Mouse (Mus musculus) erythroblast, adult 5-6 weeks (primary cell): Measurements from ENCODE around the gene Ccdc187. TPM values are rescaled to one million over a fixed set of nuclear protein-coding genes. Genes with fewer than 3 reads are reported as not detected.

Experiments used
- ATAC-seq: replicated peaks from 2 replicates; pipeline ENCODE4 v1.8.0; 2016; ENCODE audit warnings: moderate number of reproducible peaks, mild to moderate bottlenecking, moderate TSS enrichment, inconsistent platforms; ENCODE audit not compliant: poor library complexity, low FRiP score, severe bottlenecking
- total RNA-seq, 2 experiments: library from RNA; stranded (forward) in 1 of 2; stranded (reverse) in 1 of 2; fragments of 150-400 nt in 1 of 2; fragments of 200-764, 138-1000 nt in 1 of 2; gene quantifications; 2 replicates each; pipeline versions ENCODE4 v1.2.3 to v1.2.4; 2015 to 2017; ENCODE audit warnings: low replicate concordance in 2 of 2

Gene Ccdc187
- total RNA-seq, 2 experiments from 2014 or later = not detected

DNA sequence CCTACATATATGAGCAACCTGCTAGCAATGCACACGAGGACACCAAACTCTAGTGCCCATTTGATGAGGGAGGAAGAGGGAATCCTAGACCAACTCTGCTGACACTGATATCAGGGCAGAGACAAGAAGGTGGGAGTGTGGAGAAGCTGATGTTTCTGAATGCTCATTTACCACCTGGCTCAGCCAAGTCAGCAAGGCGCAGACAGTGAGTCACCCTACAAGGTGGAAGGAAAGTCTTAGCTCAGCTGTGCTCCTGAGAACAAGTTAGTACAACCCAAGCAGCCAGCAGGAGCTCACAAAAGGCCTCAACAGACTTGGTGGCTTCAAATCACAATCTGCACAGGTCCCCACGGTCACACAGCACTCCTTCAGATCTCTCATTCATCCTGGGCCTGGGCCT, 63.0 kb downstream of the Ccdc187 start:
- ATAC-seq = no peak

DNA sequence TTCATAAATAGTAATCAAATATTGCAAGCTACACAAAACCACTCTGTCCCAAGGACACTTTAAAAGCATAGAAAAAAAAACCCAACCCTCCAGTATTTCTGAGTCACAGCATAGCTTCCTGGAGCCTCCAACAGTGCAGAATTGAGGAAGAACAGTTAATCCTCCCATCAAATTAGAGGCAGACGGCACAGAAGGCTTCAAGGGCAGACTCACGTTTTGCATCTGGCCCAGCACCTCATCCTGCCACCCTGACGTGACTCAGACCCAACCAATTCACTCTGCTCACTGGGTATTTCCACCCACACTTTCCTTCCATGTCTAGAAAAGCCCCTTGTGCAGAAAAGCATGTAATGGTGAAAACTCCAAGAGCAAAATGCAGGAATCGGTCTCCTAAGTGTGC, 64.1 kb downstream of the Ccdc187 start:
- ATAC-seq = no peak

DNA sequence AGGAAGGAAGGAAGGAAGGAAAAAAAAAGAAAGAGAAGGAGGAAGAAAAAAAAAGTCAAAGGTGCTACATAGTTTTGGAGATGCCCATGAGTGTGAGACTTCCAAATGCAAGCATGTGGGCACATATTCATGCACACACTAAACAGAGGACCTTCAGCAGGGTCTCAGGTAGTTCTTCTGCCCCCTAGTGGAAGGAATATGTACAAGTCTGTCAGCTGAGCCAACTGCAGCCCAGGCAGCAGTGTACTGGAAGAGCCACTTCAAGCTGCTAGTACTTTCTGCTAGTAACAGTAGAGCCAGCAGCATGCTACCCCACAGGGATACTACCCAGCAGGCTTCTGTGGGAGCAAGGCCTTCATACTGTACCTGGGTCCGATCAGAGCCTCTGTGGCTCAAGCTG, 66.6 kb downstream of the Ccdc187 start:
- ATAC-seq = peak; percentile 81

DNA sequence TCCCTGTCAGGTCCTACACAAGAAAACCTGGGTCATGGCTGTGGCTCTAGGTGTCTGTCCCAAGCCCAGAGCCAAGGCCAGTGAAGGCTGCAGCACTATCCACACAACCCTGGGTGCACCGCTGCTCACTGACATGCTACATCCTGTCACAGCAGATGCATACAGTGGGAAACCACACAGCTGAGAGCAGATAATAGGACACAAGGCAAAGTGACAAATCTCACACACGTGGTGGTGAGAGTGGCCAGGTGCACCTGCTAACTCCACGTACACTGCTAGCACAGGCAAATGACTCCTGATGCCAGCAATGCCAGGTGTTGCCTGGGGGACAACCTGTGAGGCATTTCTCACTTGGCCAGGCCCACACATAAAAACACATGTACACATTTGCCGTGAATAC, 69.1 kb downstream of the Ccdc187 start:
- no peak for ATAC-seq

DNA sequence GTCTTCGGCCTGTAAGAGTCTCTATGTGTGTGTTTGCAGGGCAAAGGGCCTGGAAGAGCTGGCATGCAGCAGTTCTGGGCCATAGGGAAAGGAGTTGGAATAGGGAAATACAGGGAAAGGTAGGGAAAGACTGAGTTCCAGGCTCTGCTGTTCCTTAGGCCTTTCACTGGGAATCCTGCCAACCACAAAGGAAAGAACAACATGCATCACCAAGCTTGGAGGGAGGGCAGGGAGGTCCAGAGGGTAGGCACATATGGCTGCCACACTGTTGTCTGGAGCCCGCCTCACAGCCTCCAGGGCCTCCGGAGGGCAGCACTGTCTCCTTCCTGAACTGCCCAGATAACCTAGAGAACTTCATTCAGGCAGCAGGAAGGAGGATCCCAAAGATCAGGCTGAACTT, 70.4 kb downstream of the Ccdc187 start:
- ATAC-seq = no peak

DNA sequence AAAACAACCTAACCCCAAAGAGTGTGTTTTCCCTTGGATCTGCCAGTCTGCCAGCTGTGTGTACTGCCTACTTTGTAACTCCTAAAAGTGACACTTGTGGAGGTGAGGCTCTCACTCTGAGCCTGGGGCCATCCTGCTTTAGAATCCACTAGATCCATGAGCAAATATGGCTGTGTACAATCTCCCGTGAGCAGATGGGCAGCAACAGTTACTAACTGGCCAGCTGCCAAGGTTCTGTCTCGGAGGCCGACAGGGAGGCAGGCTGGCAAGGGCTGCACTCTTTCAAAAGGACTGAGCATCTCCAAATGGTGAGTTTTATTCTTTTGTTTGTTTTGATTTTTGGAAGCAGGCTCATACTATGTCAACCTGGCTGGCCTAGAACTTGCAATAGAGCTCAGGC, 79.8 kb downstream of the Ccdc187 start:
- ATAC-seq = peak; percentile 86

DNA sequence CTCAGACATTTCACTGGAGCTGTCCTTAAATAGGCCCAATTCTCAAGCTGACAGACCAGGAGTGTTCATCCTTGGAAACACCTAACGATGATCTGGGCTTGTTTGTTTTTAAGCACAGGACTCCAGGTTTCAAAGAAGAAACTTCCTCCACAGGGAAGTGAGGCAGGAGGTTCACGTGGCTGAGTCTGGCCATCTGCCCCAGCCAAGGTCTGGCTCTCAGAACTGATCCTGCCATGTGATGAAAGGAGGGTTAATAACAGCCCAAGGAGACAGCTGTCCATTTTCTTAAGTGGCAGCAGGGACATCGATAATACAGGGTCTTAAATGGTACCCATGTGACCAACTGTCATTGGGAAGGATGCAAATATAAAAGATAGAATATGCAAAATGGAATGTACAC, 84.8 kb downstream of the Ccdc187 start:
- no peak for ATAC-seq

DNA sequence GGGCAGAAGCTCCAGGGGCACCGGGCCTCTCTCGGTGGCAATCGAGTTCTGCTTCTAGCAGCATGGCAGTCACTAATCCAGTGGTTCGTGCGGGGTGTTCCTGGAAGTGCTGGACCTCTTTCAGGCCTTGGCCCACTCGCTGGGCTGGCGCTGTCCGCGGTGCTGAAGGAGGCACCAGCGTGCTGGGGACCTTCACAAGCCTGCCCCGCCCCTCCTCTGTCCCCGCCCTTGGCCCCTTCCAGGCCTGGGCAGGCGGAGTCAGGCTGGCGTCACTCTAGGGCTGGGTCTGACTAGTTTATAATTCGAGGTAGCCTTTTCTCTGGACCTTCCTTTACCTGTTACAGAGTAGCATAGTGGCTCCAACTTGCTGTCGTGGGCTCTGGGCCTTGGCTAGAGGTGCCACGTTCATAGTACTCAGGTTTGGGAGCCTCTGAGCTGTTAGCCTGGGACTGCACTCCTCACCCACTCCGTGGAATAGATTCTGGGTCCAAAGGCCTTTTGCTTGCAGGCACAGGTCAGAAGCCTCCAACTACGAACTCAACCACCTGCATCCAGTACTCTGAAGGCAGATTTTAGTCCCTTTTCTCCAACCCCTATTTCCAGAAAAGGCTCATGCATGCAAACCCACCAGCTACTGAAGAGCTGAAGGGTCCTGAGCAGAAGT, 86.1 kb downstream of the Ccdc187 start, which contains the start of gene Lhx3:
TSS of gene Lhx3 (minus strand) at position 164 of the 664 bp plus-strand sequence.
- ATAC-seq = peak; percentile 55

DNA sequence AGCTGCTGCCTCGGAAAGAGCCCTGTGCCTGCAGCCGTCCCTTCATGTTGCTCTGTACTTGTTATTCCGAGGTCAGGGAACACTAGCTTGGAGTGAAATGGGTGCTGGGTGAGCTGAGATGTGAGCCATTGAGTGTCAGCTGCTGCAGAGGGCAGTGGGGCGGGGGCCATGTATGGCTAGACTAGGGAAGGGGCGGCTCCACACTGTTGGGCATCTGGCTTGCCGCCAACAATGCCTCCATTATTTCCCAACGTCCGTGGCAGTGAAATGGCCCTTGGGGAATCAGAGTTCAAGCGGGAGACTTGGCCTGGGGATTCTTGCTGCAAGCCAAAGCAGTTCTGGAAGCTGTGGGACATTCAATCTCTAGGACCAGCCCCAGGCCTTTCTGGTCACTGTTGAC, 86.8 kb downstream of the Ccdc187 start:
- no peak for ATAC-seq

DNA sequence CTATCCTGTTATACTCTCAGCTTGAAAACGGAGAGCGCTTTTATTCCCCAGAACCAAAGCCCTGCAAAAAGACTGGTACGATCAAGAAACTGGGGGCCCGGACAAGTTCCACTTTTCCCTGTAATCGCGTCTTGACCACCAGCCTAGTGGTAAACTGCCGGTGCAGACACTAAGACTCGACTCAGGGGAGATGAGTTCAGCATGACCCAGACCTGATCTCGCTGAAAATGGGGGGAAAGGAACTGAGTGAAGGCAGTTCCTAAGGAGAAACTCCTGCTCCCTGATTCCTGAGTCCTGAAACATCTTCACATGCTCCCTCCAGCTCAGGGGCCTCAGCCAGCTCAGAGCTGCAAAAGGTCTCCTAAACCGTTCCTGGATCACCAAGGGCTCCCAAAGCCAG, 88.6 kb downstream of the Ccdc187 start:
- ATAC-seq = no peak

DNA sequence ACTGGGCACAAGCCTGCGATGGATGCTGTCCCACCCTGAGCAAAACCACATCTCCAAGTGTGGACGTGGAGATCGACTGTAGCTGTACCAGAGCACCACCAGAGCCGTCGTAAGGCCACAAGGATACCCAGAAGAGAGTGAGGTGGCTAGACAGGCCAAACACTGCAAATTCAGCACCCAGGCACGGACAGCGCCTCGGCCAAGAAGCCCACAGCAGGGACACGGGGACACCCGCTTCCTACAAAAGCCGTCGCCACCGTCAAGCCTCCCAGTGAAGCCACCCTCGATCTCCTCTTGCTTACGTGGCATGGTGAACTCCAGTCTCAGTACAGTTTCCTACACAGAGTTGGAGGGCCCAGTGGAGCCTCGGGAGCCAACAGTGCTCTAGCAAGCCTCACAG, 89.2 kb downstream of the Ccdc187 start:
- no peak for ATAC-seq

DNA sequence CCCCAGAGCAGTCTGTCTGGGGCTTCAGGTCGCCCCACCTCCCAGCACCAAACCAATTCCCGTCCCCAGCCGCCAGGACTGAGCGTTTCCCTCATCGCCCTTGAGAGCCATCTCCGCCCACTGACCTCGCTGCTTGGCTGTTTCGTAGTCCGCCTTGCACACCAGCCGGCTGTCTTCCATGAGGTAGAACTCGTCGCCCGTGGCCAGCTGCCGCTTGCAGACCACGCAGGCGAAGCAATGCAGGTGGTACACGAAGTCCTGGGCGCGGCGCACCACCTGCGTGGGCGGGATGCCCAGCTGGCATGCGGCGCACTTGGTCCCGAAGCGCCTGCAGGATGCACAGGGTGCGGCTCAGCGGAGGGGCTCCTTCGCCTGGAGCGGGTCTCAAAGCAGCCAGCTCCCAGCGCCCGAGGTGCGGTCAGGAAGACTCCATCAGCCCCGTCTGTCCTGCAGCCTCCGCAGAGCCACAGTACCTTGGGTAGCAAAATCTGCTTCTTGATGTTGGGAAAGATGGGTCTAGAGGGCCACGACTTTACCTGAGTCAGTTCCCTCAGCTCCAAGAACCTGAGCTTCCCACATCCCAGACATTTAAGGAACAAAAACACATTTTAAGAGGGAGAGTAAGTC, 91.4 kb downstream of the Ccdc187 start:
- no peak for ATAC-seq

DNA sequence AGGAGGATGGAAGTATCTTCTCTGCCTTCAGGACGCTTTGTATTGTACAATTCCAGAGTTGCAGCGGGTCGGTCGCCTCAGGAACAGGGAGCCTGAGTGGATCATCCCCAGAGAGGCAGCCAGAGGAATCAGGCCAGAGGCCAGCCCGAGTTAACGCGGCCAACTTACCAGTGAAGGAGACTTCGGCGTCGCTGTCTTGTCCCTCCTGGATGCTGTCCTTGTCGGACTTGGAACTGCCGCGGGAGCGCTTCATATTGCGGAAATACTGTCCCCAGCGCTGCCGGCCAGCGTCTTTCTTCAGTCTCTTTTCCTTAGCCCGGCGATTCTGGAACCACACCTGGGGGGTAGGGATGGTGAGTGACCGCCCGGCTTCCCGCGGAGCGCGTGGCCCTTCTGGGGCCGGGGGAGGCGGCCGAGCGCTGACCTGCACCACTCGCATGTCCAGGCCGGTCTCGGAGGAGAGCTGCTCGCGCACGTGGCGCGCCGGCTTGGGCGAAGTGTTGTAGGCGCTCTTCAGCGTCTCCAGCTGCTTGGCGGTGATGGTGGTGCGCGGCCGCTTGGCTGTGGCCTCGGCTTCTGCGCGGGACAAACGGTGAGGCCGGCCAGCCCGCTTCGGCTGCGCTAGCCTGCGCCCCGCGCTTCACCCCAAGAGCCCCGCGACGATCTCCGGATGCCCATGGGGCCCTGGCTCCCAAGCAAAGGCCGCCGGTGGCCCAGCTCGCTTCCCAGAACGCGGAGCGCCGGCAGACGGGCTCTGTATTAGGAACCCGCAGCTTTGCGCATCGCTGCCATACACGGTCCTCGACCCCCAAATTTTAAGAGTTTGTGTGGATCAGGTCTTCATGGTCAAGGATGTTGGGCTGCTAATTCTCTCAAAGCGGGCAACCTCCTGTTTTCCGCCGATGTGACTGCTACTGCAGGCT, 92.2 kb downstream of the Ccdc187 start:
- no peak for ATAC-seq

DNA sequence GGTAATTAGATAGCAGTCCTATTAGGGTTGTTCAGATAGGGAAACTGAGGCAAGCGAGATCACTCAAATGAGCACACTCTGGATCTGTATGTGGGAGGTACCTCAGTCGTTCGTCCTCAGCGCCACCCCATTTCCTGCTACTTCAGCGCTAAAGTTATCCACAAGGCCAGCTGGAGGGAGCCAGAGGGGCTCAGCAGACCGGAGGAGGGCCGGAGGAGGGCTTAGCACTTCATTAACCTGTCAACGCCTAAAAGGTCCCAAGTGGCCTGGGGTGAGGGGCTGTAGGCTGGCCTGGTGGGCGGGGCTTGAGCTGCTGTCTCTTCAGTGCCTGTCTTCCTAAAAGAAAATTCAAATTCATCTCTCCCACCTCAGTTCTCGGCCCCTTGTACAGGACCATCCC, 95.9 kb downstream of the Ccdc187 start:
- no peak for ATAC-seq

DNA sequence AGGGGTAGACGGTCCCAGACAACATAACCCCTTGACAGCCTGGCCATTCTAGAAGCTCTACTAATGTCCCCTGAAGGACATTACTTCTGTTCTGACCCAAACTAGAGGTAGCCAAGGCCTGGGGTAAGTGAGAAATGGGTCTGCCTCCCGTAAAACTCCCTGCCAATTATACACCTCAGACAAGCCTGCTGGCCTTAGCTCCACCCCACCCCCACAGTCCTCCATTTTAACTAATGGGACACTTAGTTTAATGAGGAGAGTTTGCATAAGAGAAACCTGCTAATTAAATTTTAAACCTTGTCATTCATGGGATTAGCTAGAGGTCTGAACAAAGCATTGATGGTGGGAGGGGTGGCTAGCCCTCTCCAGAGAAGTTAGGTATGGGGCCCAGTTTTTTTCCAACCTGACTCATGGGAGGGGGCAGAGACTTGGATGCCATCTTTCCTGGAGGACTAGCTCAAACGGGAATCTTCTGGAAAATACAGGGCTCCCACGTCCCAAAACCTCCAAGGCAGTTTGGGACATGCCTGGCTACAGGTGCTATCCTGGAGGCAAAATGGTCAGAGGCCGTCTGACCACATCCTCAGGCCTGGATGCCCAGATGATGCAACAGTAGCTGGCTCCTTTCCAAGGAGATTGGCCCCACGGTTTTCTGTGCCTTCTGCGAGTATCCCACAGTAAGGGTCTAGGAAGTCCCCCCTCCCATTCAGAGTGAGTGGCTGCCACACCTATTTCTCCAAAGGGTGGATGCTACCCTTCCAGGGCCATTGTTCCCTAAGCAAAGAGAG, 99.6 kb downstream of the Ccdc187 start:
- ATAC-seq = no peak

Other genes with a start within 250 kb of the Ccdc187 start
- 1.0 TPM in 1 of 2 replicates, not detected in the other for gene Nacc2, start 171.3 kb downstream of the Ccdc187 start, total RNA-seq (2015; ENCODE audit: low replicate concordance)
- 0.77 and 3.3 TPM in 2 replicates for gene Nacc2, start 171.3 kb downstream of the Ccdc187 start, total RNA-seq (2017; ENCODE audit: low replicate concordance)
- gene Lhx3, start 86.3 kb downstream of the Ccdc187 start, total RNA-seq (2015; ENCODE audit: low replicate concordance) = not detected in 2 replicates
- not detected in 2 replicates for gene Lhx3, start 86.3 kb downstream of the Ccdc187 start, total RNA-seq (2017; ENCODE audit: low replicate concordance)
- gene Qsox2, start 57.0 kb downstream of the Ccdc187 start, total RNA-seq (2015; ENCODE audit: low replicate concordance) = 1.7 and 2.1 TPM in 2 replicates
- 0.60 and 1.7 TPM in 2 replicates for gene Qsox2, start 57.0 kb downstream of the Ccdc187 start, total RNA-seq (2017; ENCODE audit: low replicate concordance)
- gene Gpsm1, start 21.0 kb upstream of the Ccdc187 start, total RNA-seq (2015; ENCODE audit: low replicate concordance) = 0.77 and 1.5 TPM in 2 replicates
- 1.7 and 2.0 TPM in 2 replicates for gene Gpsm1, start 21.0 kb upstream of the Ccdc187 start, total RNA-seq (2017; ENCODE audit: low replicate concordance)
- gene Dnlz, start 57.6 kb upstream of the Ccdc187 start, total RNA-seq (2015; ENCODE audit: low replicate concordance) = 2.7 TPM in 1 of 2 replicates, not detected in the other
- 1.1 and 2.0 TPM in 2 replicates for gene Dnlz, start 57.6 kb upstream of the Ccdc187 start, total RNA-seq (2017; ENCODE audit: low replicate concordance)
- gene Card9, start 66.4 kb upstream of the Ccdc187 start, total RNA-seq (2015; ENCODE audit: low replicate concordance) = 5.9 and 11.9 TPM in 2 replicates
- 20.4 and 32.5 TPM in 2 replicates for gene Card9, start 66.4 kb upstream of the Ccdc187 start, total RNA-seq (2017; ENCODE audit: low replicate concordance)
- 2.9 and 12.3 TPM in 2 replicates for gene Snapc4, start 86.1 kb upstream of the Ccdc187 start, total RNA-seq (2015; ENCODE audit: low replicate concordance)
- 0.85 and 7.4 TPM in 2 replicates for gene Snapc4, start 86.1 kb upstream of the Ccdc187 start, total RNA-seq (2017; ENCODE audit: low replicate concordance)
- 17.8 and 25.0 TPM in 2 replicates for gene Entr1, start 94.8 kb upstream of the Ccdc187 start, total RNA-seq (2015; ENCODE audit: low replicate concordance)
- gene Entr1, start 94.8 kb upstream of the Ccdc187 start, total RNA-seq (2017; ENCODE audit: low replicate concordance) = 17.3 and 19.2 TPM in 2 replicates
- 6.5 TPM in 2 replicates for gene Pmpca, start 94.8 kb upstream of the Ccdc187 start, total RNA-seq (2015; ENCODE audit: low replicate concordance)
- gene Pmpca, start 94.8 kb upstream of the Ccdc187 start, total RNA-seq (2017; ENCODE audit: low replicate concordance) = 12.1 and 24.0 TPM in 2 replicates
- 4.0 and 4.6 TPM in 2 replicates for gene Inpp5e, start 114.6 kb upstream of the Ccdc187 start, total RNA-seq (2015; ENCODE audit: low replicate concordance)
- gene Inpp5e, start 114.6 kb upstream of the Ccdc187 start, total RNA-seq (2017; ENCODE audit: low replicate concordance) = 2.5 and 4.5 TPM in 2 replicates
- 12.5 and 18.8 TPM in 2 replicates for gene Sec16a, start 150.7 kb upstream of the Ccdc187 start, total RNA-seq (2015; ENCODE audit: low replicate concordance)
- 9.3 and 14.9 TPM in 2 replicates for gene Sec16a, start 150.7 kb upstream of the Ccdc187 start, total RNA-seq (2017; ENCODE audit: low replicate concordance)
- 7.3 and 10.0 TPM in 2 replicates for gene Notch1, start 222.1 kb upstream of the Ccdc187 start, total RNA-seq (2015; ENCODE audit: low replicate concordance)
- gene Notch1, start 222.1 kb upstream of the Ccdc187 start, total RNA-seq (2017; ENCODE audit: low replicate concordance) = 3.3 and 4.6 TPM in 2 replicates